Mouse (Mus musculus): ENCODE measurements around the gene Efcab8. TPM values are rescaled to one million over a fixed set of nuclear protein-coding genes. Genes with fewer than 3 reads are reported as not detected.
A peak's percentile ranks its signal among the peaks of the same experiment; 100 is the strongest.
"Not testable (repeated sequence)": the region's sequence is repeated elsewhere in the genome, so short reads cannot be mapped to it uniquely, and the experiment has no call there.

The Efcab8 gene
- polyA plus RNA-seq, 1 experiment = 0.22 TPM

- Histone ChIP-seq H3K36me3 (ENCODE audit: control insufficient read depth, insufficient read depth, low read length) (no peaks in the 10 kb centered on the region), H3K27me3 (ENCODE audit: control insufficient read depth, insufficient read depth, low read length) (no peaks in the 10 kb centered on the region), H3K27ac (ENCODE audit: insufficient read depth, low read length) (peak overlapping the region; percentile 40; the same call in 1 of the 2 replicates), H3K4me1 (ENCODE audit: control insufficient read depth, insufficient read depth, insufficient read length) (peaks cover 7% of the 10 kb centered on the region; the same call in 1 of the 2 replicates), H3K4me3 (ENCODE audit: extremely low read depth, insufficient read depth, insufficient read length) (no peak overlapping the region)
- WGBS = 52% methylated on average over 2 of the region's 2 CpGs
- TF ChIP-seq POLR2A (IDR thresholded peaks at IDR 0.05; ENCODE audit: low read depth, low read length) (no peak), CTCF (IDR thresholded peaks at IDR 0.05; ENCODE audit: extremely low read depth, insufficient read depth, insufficient read length, insufficient replicate concordance) (no peak)
- DNase-seq (ENCODE audit: low read depth in 1 of 2, low spot score in 2 of 2) = peak in 1 of 2 experiments; percentile 22
Observed at GRCm38 (mm10) chr2:153784668-153785067, 4.9 kb downstream of the Efcab8 start.

DNA sequence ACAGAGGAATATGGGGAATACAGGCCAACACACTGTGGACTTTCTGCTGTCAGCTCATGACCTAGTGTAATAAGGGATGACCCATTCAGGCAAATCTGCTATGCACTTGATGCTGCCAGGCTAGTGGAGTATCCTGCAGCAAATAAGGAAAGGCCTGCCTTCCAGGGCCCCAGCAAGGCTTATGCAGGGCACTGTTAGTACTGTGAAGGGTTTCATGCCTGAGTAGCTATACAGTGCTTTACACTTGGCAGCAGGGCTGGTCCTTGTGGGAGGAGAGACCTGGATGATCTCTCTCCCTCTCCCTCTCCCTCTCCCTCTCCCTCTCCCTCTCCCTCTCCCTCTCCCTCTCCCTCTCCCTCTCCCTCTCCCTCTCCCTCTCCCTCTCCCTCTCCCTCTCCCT is 13.6 kb downstream of the Efcab8 start:
- Histone ChIP-seq H3K4me1 (ENCODE audit: control insufficient read depth, insufficient read depth, insufficient read length) (no peaks in the 10 kb centered on the region), H3K4me3 (ENCODE audit: extremely low read depth, insufficient read depth, insufficient read length) (no peak overlapping the region), H3K27ac (ENCODE audit: insufficient read depth, low read length) (no peak overlapping the region), H3K27me3 (ENCODE audit: control insufficient read depth, insufficient read depth, low read length) (no peaks in the 10 kb centered on the region), H3K36me3 (ENCODE audit: control insufficient read depth, insufficient read depth, low read length) (no peaks in the 10 kb centered on the region)
- TF ChIP-seq CTCF (IDR thresholded peaks at IDR 0.05; ENCODE audit: extremely low read depth, insufficient read depth, insufficient read length, insufficient replicate concordance) = no peak
- DNase-seq (ENCODE audit: low read depth in 1 of 2, low spot score in 2 of 2) = no peak

DNA sequence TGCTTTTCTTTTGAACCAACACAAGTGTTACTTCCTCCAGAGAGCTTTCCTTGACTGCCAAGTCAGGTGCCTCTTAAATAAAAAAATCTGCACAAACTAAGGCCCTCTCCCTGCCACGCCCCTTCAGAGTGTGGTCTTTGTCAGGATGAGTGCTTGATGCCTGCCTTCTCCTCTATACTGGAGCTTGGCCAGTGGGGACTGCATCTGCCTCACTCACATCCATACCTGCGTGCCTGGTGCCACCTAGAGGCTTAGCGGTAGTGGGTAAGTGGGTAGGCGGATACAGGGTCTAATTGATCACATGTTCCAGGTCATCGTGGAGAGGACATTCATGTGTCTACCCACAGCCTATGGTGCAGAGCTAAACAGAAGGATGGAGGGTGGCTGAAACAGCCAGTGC is 15.4 kb downstream of the Efcab8 start:
- H3K4me1 ChIP-seq (ENCODE audit: control insufficient read depth, insufficient read depth, insufficient read length) = no peaks in the 10 kb centered on the region

GRCm38 (mm10) chr2:153807464-153807863 is 27.7 kb downstream of the Efcab8 start:
- not testable (repeated sequence) for H3K4me1 ChIP-seq (ENCODE audit: control insufficient read depth, insufficient read depth, insufficient read length); H3K36me3 ChIP-seq (ENCODE audit: control insufficient read depth, insufficient read depth, low read length); H3K27me3 ChIP-seq (ENCODE audit: control insufficient read depth, insufficient read depth, low read length); H3K4me3 ChIP-seq (ENCODE audit: extremely low read depth, insufficient read depth, insufficient read length); H3K27ac ChIP-seq (ENCODE audit: insufficient read depth, low read length)
- peak in 1 of 2 experiments; percentile 9 for DNase-seq (ENCODE audit: low read depth in 1 of 2, low spot score in 2 of 2)

More for the DNA sequence above, 15.4 kb downstream of the Efcab8 start:
- no peaks in the 10 kb centered on the region for H3K27me3 ChIP-seq (ENCODE audit: control insufficient read depth, insufficient read depth, low read length)
- no peak overlapping the region for H3K27ac ChIP-seq (ENCODE audit: insufficient read depth, low read length)
- peak in 1 of 2 experiments; percentile 9 for DNase-seq (ENCODE audit: low read depth in 1 of 2, low spot score in 2 of 2)
- peak; percentile 22; the same call in 1 of the 2 replicates for TF ChIP-seq CTCF (IDR thresholded peaks at IDR 0.05; ENCODE audit: extremely low read depth, insufficient read depth, insufficient read length, insufficient replicate concordance)
- TF ChIP-seq POLR2A (IDR thresholded peaks at IDR 0.05; ENCODE audit: low read depth, low read length) = no peak
- no peak overlapping the region for H3K4me3 ChIP-seq (ENCODE audit: extremely low read depth, insufficient read depth, insufficient read length)
- H3K36me3 ChIP-seq (ENCODE audit: control insufficient read depth, insufficient read depth, low read length) = no peaks in the 10 kb centered on the region
- WGBS = 74% methylated on average over 5 of the region's 5 CpGs

GRCm38 (mm10) chr2:153808146-153808545 is 28.4 kb downstream of the Efcab8 start:
- no peak for TF ChIP-seq POLR2A (IDR thresholded peaks at IDR 0.05; ENCODE audit: low read depth, low read length)
- no peak for TF ChIP-seq CTCF (IDR thresholded peaks at IDR 0.05; ENCODE audit: extremely low read depth, insufficient read depth, insufficient read length, insufficient replicate concordance)
- Histone ChIP-seq H3K27me3 (ENCODE audit: control insufficient read depth, insufficient read depth, low read length) (no peaks in the 10 kb centered on the region), H3K36me3 (ENCODE audit: control insufficient read depth, insufficient read depth, low read length) (no peaks in the 10 kb centered on the region), H3K4me1 (ENCODE audit: control insufficient read depth, insufficient read depth, insufficient read length) (no peaks in the 10 kb centered on the region), H3K4me3 (ENCODE audit: extremely low read depth, insufficient read depth, insufficient read length) (no peak overlapping the region), H3K27ac (ENCODE audit: insufficient read depth, low read length) (no peak overlapping the region)
- DNase-seq (ENCODE audit: low read depth in 1 of 2, low spot score in 2 of 2) = no peak
- 89% methylated on average over 8 of the region's 8 CpGs for WGBS

DNA sequence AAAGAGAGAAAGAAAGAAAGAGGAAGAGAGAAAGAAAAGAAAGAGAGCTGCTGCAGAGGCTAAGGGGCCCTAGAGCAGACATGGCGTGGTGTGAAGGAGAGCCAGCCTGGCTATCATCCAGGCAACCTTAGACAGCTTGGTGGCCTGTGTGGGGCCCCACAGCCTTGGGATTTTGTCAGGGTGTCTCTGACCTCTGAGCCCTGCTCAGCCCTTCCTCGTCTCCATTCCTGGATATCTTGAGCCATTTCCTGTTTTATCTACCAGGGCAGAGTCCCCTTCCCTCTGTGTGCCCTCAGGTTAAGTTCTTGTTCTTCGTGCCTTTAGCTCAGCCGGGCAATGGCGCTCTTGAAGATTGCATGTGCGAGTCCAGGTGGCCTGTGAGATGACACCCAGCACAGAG is 29.1 kb downstream of the Efcab8 start:
- Histone ChIP-seq H3K27me3 (ENCODE audit: control insufficient read depth, insufficient read depth, low read length) (no peaks in the 10 kb centered on the region), H3K36me3 (ENCODE audit: control insufficient read depth, insufficient read depth, low read length) (no peaks in the 10 kb centered on the region), H3K4me3 (ENCODE audit: extremely low read depth, insufficient read depth, insufficient read length) (no peak overlapping the region), H3K4me1 (ENCODE audit: control insufficient read depth, insufficient read depth, insufficient read length) (no peaks in the 10 kb centered on the region), H3K27ac (ENCODE audit: insufficient read depth, low read length) (no peak overlapping the region)
- TF ChIP-seq CTCF (IDR thresholded peaks at IDR 0.05; ENCODE audit: extremely low read depth, insufficient read depth, insufficient read length, insufficient replicate concordance) = no peak
- no peak for TF ChIP-seq POLR2A (IDR thresholded peaks at IDR 0.05; ENCODE audit: low read depth, low read length)
- WGBS = 85% methylated on average over 6 of the region's 6 CpGs
- no peak for DNase-seq (ENCODE audit: low read depth in 1 of 2, low spot score in 2 of 2)

DNA sequence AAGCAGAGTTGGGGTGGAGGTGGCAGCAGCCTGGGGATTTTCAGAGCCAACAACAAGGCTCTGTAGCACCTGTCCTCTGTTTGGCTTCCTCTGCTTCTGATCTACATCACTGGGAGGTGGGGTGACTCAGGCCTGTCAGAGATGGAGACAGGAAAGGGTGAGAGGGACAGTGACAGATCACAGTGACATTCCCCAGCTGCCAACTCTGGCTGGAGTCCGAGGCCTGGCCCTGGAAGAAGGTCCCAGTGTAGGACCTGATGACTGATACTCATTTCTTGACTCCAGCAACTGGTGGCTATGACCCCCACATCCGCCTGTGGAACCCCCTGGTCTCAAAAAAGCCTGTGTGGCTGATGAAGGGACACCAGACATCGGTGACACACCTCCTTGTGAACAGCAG is 30.2 kb downstream of the Efcab8 start:
- no peak for DNase-seq (ENCODE audit: low read depth in 1 of 2, low spot score in 2 of 2)
- no peak overlapping the region for H3K27ac ChIP-seq (ENCODE audit: insufficient read depth, low read length)
- H3K4me3 ChIP-seq (ENCODE audit: extremely low read depth, insufficient read depth, insufficient read length) = no peak overlapping the region
- no peaks in the 10 kb centered on the region for H3K27me3 ChIP-seq (ENCODE audit: control insufficient read depth, insufficient read depth, low read length)
- no peak for TF ChIP-seq CTCF (IDR thresholded peaks at IDR 0.05; ENCODE audit: extremely low read depth, insufficient read depth, insufficient read length, insufficient replicate concordance)
- no peak for TF ChIP-seq POLR2A (IDR thresholded peaks at IDR 0.05; ENCODE audit: low read depth, low read length)
- 83% methylated on average over 3 of the region's 3 CpGs for WGBS
- H3K4me1 ChIP-seq (ENCODE audit: control insufficient read depth, insufficient read depth, insufficient read length) = no peaks in the 10 kb centered on the region
- no peaks in the 10 kb centered on the region for H3K36me3 ChIP-seq (ENCODE audit: control insufficient read depth, insufficient read depth, low read length)

Measured in spleen, adult 2 months (tissue).